Mouse (Mus musculus): ENCODE results near the gene Abhd14b.

Abhd14b gene

DNA sequence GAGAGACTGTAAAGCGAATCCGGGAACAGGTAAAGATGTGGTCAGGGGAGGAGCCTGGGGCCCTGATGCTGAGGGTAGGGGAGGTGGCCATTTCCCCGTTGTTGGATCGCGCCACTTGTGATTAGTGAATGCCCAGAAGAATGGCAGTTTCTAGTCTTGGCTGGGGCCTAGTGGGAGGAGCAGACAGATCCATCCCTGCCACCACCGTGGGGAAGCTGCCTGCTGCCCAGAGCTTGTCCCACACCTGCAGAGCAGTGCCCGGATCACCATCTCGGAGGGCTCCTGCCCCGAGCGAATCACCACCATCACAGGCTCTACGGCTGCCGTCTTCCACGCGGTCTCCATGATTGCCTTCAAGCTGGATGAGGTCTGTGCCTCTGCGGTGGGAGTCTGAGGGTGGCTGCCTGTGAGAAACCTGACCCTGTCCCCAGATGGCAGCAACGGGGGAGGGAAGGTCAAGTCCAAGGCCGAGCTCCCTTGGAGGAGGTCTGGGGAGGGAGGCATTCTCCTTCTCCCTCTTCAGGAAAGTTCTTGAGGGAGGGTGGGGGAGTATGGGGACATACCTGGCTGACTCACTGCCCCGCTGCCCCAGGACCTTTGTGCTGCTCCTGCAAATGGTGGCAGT, 13.3 kb downstream of the Abhd14b start:
- DNase-seq (ENCODE audit: low read depth) = no peak

DNA sequence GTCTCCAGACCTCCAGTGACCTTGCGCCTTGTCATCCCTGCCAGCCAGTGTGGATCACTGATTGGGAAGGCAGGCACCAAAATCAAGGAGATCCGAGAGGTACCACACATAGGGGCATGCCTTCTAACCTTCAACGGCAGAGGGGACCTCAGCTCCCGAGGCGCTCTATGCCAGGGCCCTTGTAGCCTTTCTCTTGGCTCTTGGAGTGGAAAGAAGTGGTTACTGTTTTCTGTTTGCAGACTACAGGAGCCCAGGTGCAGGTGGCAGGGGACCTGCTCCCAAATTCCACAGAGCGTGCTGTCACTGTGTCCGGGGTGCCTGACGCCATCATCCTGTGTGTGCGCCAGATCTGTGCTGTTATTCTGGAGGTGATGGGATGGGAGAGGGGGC, 13.8 kb downstream of the Abhd14b start:
- DNase-seq (ENCODE audit: low read depth) = no peak

DNA sequence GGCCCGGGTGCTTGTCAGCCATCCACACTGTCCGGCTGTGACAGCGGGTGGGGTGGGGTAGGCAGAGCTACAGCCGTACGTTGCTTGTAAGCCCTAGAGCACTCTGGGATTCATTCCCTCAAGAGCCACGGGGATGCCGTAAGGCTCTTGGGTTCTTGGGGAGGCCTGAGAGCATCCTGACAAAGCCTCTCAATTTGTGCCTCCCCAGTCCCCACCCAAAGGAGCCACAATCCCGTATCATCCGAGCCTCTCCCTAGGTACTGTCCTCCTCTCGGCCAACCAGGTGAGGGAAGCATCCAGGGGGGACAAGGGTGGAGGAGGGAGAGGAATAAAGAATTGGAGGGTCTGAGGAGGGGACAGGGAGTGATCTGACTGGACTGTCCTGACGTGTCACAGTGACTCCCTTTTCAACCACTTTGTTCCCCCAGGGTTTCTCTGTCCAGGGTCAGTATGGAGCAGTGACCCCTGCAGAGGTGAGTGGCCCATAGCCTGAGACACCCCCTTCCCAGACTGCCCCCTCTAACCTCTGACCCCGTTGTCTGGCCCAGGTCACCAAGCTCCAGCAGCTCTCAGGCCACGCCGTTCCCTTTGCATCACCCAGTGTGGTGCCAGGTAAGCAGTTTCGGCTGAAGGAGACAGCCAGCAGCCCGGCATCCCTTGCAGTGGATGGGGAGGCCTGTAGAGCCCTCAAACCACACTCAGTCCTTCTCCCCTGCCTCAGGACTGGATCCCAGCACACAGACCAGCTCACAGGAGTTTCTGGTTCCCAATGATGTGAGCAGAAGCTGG, 14.6 kb downstream of the Abhd14b start:
- DNase-seq (ENCODE audit: low read depth) = no peak

DNA sequence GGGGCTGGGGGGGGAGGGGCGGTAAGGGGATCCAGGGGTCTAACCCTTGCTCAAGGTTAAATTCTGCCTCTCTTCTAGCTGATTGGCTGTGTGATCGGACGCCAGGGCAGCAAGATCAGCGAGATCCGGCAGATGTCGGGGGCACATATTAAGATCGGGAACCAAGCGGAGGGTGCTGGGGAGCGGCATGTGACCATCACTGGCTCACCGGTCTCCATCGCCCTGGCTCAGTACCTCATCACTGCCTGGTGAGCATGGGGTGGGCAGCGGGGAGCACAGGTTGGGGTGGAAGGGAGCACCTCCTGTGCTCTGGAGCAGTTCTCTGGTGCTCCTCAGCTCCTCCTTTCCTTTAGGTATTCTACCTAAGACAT, 15.2 kb downstream of the Abhd14b start:
- no peak for DNase-seq (ENCODE audit: low read depth)

- DNase-seq (ENCODE audit: low read depth) = no peak
These were observed 16.1 kb downstream of the Abhd14b start for GRCm38 (mm10) chr9:106463122-106464063.

DNA sequence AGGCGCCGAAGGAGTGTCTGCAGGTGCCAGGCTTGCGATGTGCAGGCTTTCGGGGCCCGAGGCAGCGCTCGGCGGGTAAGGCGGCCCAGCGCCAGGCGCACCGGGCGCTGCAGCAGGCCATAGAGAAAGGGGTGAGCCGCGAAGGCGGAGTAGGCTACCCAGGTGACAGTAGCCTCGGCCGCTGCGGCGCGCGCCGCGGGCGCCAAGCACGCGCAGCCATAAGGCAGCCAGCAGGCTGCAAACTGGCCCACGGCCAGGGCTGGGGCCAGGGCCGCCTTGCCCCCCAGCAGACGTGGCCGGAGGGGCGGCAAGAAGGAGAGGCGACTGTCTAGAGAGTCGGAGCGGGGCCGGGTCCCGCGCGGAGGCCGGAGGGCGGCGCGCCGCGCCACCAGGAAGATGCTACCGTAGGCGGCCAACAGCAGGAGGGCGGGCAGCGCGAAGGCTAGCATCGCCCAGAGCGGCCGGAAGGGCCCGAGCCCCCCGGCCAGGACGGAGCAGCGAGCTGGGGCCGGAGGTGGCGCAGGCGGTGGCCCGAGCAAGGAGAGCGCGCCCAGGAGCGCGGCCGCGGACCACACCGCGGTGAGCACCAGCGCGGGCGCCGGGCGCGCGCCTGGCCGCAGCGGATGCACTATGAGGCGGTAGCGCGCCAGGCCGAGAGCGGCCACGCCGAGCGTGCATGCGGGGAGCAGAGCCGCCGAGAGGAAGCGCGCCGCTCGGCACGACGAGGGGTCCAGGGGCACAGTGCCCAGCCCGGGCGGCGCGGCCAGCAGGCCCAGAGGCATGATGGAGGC, 17.7 kb downstream of the Abhd14b start:
- peak; percentile 33 for DNase-seq (ENCODE audit: low read depth)

DNA sequence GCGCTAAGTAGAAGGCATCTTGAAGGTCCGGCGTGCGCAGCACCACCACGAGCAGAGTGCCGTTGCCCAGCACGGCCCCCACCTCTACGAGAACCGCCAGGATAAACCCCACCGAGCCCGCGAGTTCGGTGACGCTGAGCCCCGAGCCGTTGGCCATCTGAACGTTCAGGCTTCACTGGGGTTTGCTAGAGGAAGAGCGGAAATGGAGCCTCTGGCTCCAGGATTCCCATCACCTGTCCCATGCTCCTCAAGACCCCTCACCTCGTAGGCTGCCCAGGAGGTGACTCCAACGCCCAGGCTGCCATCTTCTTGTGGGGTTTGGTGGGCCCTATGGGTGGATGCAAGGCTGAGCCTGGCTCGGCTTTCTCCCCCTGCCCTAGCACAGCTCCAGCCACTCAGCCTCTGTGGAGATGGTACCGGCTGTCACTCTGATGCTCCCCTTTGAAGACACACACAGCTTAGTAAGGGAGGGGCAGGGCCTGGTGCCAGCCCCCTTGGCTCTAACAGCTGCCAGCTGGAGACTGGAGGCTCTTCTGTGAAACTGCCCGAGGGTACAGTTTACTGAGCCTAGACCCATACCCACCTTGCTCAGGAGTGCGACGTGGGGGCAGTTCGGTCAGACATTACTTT, 18.4 kb downstream of the Abhd14b start, which contains the start of gene Gpr62:
Gene Gpr62, minus strand, starts transcription at position 368 of the 630 bp plus-strand sequence.
- DNase-seq (ENCODE audit: low read depth) = no peak

GRCm38 (mm10) chr9:106466721-106467120, 19.5 kb downstream of the Abhd14b start:
- DNase-seq (ENCODE audit: low read depth) = no peak

- no peak for DNase-seq (ENCODE audit: low read depth)
These were observed 20.5 kb downstream of the Abhd14b start for GRCm38 (mm10) chr9:106467746-106468145.

- peak; percentile 33 for DNase-seq (ENCODE audit: low read depth)
These were observed 22.1 kb downstream of the Abhd14b start for GRCm38 (mm10) chr9:106469317-106469716.

GRCm38 (mm10) chr9:106469776-106470175, 22.5 kb downstream of the Abhd14b start:
- no peak for DNase-seq (ENCODE audit: low read depth)

DNA sequence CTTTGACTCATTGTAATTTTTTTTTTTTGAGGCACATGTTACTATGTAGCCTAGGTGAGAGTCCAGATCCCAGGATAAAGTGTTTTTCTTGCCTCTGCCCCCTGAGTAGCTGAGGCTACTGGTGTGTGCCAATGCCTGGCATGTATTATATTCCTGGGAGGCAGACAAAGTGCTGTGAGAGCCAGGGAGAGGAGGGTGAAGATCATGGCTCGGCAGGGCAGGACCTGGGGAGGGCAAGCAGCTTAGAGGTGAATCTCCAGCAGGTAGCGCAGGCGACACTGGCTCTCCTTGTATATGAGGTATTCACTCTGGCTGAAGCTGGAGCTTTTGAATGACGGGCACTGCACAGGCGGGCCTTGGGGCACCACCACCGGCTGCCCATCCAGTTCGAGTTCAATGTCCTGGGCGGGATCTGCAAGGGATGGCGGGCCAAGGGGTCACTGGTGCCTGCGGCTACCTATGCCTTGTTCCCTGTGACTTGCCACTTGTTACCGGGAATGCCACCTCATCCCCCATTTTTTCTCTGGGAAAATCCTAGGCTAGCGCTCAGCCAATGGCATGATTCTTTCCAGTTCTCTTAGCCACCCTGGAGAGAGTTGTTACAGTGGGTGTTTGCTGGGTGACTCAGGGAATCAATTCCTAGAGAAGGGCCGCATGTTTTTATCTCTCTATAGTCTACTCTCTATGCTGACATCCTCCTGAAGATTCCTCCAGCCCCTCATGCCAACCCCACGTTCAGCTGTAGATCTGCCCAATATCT, 23.9 kb downstream of the Abhd14b start:
- DNase-seq (ENCODE audit: low read depth) = no peak

DNA sequence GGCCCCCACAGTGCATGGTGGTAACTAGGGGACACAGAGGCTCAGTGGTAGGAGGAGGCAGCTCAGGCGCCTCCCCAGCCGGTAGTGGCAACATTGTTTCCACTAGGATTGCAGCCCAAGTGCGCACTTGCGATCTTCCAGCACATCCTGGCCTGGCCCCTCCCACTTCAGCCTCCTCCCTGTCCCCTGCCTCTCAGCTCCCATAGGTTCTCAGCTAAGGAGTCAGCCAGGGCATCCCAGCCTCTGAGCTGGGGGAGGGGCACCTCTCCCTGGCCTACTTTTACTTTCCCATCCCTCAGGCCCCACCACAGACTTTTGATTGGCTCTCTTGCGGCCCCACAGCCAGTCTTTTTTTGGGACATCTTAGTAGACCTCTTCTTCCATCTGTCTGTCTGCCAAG, 24.6 kb downstream of the Abhd14b start:
- DNase-seq (ENCODE audit: low read depth) = no peak

DNA sequence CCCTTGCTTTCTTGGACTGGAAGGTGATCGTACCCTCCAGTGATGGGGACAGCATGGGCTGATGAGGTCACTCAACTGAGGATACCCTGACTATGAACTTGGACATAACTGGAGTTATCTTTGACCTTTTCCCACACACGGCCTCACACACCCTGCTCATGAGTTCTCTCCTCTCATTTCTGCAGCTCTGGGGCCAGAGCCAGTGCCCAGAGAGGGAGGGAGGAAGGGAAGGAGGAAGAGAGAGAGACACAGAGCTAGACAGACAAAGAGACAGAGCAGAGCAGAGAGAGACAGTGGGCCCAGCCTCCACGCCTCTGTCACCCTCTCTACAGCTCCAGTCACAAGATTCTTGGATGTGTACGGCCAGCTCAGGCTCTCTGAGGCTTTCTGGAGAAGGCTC, 25.1 kb downstream of the Abhd14b start:
- DNase-seq (ENCODE audit: low read depth) = no peak

DNA sequence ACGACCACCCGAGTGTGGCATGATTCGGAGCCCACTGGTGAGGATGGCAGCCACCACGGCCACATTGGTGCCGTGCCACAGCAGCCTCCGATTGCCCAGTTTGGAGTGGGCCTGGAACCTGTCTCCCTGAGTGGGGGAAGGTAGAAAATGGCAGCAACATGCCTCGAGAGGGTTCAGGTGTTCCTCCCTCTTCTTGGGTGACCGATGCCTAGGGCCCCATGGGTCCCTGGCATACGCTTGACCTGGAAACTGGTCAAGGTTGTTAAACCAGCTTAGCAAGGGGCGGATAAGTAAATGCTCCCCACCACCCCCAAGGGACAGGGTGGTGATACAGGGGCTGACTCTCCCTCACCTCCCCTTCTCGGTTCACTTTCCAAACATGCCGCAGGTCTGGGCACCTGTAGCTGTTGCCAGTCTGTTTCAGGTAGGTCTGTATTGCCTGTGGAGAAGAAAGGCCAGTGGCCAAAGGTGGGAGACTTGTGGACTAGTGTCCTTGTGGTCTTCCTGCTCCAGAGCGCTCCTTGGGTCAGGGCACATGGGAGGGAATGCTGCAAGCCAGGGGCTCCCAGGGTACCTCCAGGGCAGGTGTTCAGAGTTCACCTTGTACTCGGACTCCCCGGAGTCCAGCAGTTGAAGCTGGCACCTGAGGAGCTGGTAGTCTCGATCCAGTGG, 26.0 kb downstream of the Abhd14b start:
- no peak for DNase-seq (ENCODE audit: low read depth)

DNA sequence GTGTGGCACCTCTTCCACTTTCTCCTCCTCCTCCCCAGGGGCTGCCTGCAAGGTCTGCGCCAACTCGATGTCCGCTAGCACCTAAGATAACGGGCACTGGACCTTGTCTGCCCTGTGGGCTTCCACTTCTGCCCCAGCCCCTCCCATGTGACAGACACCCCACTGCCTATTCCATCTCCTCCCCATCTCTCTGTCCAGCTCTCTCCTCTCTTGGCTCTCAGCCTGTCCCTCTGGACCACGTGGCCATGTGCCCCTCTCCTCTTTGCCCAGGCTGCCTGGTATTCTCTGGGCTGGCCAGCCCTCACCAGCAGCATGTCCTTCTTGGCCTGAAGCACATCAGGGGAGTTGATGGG, 26.5 kb downstream of the Abhd14b start:
- DNase-seq (ENCODE audit: low read depth) = no peak

DNA sequence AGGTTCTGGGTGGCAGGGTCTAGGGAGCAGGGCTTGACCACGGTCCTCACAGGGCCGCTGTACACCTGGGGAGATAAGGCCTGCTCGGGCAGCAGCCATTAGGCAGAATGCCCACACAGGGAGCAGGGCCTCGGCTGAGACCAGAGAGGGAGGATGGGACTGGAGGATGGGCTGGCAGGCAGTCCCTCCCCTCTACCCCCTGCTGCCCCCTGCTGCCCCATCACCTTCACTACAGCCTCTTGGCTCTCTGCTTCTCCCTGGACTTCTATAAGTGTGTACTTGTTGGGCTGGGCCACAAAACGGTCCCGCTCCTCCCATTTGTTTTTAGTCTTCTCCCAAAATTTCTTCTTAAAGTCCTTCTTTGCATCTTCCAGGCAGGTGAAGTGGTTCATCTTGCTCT, 27.2 kb downstream of the Abhd14b start:
- peak; percentile 77 for DNase-seq (ENCODE audit: low read depth)

DNA sequence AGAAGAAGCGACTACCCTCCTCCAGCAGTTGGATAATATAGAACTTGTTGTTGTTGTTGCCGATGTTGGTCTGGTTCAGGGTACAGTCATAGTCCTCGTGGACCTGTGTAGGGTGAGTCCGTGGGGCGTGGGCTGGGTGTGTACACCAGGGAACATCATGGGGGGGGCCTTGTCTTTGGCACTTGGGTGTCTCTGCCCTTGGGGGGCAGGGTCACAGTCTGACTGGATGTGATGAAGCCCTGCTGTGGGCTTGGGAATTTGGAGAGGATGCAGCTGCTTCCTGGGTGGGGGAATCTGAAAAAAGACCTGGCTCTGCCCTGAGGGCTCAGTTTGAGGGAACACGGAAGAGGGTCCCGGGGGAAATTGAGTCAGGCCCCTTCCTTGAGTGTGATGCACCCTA, 27.8 kb downstream of the Abhd14b start:
- no peak for DNase-seq (ENCODE audit: low read depth)

DNA sequence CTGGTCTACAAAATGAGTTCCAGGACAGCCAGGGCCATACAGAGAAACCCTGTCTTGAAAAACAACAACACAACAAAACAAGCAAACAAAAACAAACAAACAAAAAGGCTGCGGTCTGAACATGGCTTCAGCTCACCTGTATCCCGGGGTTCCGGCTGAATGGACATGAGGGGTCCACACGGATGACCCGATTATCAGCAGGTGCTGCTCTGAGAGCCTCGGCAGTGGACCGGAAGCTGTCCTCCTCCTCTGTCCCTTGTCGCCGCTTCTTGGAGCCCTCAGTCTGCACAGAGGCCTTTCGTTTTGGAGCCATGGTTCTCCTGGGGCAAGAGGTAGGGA, 28.4 kb downstream of the Abhd14b start, which contains the start of gene Rrp9:
Gene Rrp9, plus strand, starts transcription at position 301 of the 339 bp plus-strand sequence.
- DNase-seq (ENCODE audit: low read depth) = no peak

Measured in naive thymus-derived CD4-positive, alpha-beta T cell, adult 2 months (primary cell).